Mouse (Mus musculus) brain, embryonic 18.5 days (tissue): Measurements from ENCODE around the gene Aco2.

Source experiments
- DNase-seq: peaks from one replicate; pipeline ENCODE4 v3.0.0-alpha.2; 2012; ENCODE audit warnings: low read depth, low spot score

Gene Aco2

DNA sequence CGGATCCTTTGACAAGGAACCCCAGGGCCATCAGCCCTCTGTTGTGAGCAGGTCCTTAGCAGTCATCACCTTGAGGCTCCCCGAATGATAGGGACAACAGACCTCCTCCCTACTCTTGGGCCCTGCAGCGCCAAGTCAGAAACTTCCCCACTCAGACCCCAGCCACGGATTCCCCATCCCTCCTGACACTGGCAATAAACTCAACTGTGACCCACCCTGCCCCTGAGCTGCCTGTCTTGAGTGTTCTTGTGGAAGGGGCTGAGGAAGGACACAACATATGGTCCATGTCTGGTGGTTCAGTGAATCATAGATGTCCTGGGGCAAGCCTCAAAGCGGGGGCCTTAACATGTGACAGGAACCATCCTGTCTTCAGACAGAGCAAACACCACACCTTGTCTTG, 78.6 kb downstream of the Aco2 start:
- DNase-seq: no peak

GRCm38 (mm10) chr15:81951159-81951558, 79.0 kb downstream of the Aco2 start:
- no peak for DNase-seq

DNA sequence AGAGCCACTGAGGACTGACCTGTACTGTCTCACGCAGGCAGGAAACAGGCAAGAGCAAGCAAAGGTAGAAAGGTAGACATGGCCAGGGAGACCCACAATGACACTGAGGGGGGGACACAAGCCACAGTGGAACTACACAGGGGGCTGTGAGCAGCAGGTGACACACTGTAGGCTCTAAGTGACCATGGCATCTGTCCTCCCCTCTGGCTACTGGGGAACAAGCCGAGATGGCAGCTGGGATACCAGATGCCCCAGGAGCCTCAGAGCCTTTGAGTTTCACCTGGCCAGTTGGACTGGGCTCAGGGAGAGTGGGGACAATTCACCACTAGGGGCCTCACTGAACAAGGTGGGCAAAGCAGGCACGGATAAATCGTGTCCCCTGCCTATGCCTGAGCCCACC, 80.2 kb downstream of the Aco2 start:
- DNase-seq: no peak

- DNase-seq: no peak
These were observed 82.1 kb downstream of the Aco2 start for GRCm38 (mm10) chr15:81954151-81954583.

DNA sequence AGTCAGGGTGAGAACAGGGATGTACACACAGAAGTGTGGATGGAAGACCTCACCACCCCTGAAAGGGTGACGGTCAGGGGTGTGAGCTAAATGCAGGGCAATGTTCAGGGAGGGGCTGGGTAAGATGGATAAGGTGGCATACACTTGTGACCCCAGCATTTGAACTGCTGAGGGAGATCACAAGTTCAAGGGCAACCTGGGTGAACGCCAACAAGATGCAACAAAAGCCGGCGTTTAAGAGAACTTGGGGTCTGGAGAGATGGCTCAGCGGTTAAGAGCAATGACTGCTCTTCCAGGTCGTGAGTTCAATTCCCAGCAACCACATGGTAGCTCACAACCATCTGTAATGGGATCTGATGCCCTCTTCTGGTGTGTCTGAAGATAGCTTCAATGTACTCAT, 82.6 kb downstream of the Aco2 start:
- no peak for DNase-seq

GRCm38 (mm10) chr15:81955414-81955813, 83.3 kb downstream of the Aco2 start:
- no peak for DNase-seq

DNA sequence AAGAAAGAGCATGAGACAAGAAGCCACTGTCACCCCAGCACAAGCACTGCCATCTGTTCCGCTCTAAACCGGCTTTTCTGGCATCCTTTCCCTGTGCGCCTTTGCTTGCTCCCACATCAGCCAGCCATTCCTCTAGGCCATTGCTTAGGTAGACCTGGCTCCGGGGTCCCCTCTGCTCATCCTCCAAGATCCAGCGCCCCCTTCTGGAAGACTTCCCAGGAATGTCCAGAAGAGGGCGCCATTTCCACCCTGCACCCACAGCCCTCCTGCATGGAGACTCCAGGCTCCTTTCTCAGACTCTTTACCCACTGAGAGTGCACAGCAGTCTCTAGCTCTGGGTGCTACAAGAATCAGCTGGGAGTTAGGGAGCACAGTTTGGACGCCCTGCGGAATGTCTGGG, 84.3 kb downstream of the Aco2 start:
- no peak for DNase-seq

DNA sequence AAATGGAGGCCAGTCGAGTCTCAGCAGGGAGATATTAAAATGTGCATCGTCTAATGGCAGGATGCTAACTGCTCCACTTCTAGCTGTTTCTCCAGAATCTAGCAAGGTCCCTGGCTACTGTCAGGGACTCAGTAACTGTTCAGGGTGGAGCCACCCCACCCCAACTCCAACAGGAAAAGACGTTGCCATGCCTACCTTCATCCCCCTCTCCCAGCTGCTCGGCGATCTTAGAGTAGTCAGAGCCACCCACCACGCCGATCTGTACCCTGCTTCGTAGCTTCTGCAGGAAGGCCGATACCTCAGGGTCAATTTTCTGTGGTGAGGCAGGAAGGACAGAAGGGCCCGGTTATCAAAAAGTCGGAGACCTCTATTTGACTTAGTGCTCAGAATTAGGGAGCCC, 85.5 kb downstream of the Aco2 start:
- DNase-seq: no peak

- DNase-seq: no peak
These were observed 86.8 kb downstream of the Aco2 start for GRCm38 (mm10) chr15:81958906-81959305.

DNA sequence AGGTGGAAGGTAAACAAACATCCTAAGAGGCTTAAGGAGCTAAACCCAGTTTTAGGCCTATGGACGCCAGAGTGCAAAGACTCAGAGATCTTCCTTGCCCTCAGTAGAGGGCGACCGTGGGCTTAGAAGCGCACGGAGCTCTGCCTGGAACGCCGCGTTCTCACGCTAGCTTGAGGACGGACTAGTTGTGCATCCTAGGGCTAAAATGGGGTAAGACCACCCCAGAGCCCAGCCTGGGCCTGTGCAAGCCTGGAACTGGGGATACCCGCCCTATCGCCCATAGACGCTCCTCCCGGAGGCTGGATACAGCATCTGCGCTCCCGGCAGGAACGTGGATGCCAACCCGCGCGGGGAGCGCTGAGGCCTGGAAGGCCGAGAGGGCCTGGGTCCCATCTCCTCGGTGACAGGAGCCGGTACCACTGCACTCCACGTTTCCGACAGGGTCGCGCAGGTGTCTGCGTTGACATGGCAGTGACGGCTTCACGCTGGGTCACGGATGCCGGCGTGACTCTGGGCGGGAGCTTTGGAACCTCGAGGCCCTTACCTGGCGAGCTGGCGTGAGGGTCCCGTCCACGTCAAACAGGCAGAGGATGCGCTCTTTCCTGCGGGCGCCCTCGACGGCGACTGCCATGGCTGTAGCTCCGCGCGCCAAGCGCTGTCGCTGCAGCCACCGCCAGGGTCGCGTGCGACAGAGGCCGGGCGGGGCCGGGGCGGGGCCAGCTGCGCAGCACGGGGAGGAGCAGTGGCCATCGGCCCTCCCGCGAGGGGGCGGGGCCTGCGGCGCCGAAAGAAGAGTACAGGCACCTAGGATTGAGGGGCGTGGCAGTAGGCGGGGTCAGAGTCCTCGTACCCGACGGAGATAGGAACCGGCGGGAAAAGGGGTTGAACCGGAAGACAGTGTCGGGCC, 88.3 kb downstream of the Aco2 start, which contains the start of gene Pmm1:
Pmm1 (minus strand) TSS at position 760 of the 907 bp plus-strand sequence.
- DNase-seq: peak; percentile 92

GRCm38 (mm10) chr15:81961078-81961451, 89.0 kb downstream of the Aco2 start:
- DNase-seq: no peak

- no peak for DNase-seq
These were observed 92.2 kb downstream of the Aco2 start for GRCm38 (mm10) chr15:81964262-81964661.
